Mouse (Mus musculus): Measurements from ENCODE around the gene Aars2.

Aars2 gene

GRCm38 (mm10) chr17:45542705-45543104 lies 36.1 kb downstream of the Aars2 start:
- DNase-seq (ENCODE audit: low spot score in 2 of 2) = no peak

- no peak for DNase-seq (ENCODE audit: low spot score in 2 of 2)
Observed at GRCm38 (mm10) chr17:45543115-45543514, 36.5 kb downstream of the Aars2 start.

GRCm38 (mm10) chr17:45544001-45544872 lies 37.6 kb downstream of the Aars2 start:
- DNase-seq (ENCODE audit: low spot score in 2 of 2) = no peak

- DNase-seq (ENCODE audit: low spot score in 2 of 2) = no peak
Observed at GRCm38 (mm10) chr17:45544873-45545277, 38.2 kb downstream of the Aars2 start.

GRCm38 (mm10) chr17:45545278-45545961 lies 38.8 kb downstream of the Aars2 start:
- DNase-seq (ENCODE audit: low spot score in 2 of 2) = no peak

- DNase-seq (ENCODE audit: low spot score in 2 of 2) = no peak
Observed at GRCm38 (mm10) chr17:45546941-45547340, 40.3 kb downstream of the Aars2 start.

GRCm38 (mm10) chr17:45547461-45548190 lies 41.0 kb downstream of the Aars2 start:
- DNase-seq (ENCODE audit: low spot score in 2 of 2) = no peak

- DNase-seq (ENCODE audit: low spot score in 2 of 2) = peak; percentile 50 to 65
Observed at GRCm38 (mm10) chr17:45548541-45549512, 42.2 kb downstream of the Aars2 start.

GRCm38 (mm10) chr17:45549617-45550181 lies 43.1 kb downstream of the Aars2 start, which contains the start of gene Tmem151b:
TSS of gene Tmem151b (minus strand) at chr17:45549677.
- DNase-seq (ENCODE audit: low spot score in 2 of 2) = peak; percentile 27 to 64

GRCm38 (mm10) chr17:45550253-45550652 lies 43.6 kb downstream of the Aars2 start:
- no peak for DNase-seq (ENCODE audit: low spot score in 2 of 2)

- no peak for DNase-seq (ENCODE audit: low spot score in 2 of 2)
Observed at GRCm38 (mm10) chr17:45551249-45551796, 44.7 kb downstream of the Aars2 start.

- DNase-seq (ENCODE audit: low spot score in 2 of 2) = peak; percentile 74 to 84
Observed at GRCm38 (mm10) chr17:45551816-45552451, 45.3 kb downstream of the Aars2 start.

- no peak for DNase-seq (ENCODE audit: low spot score in 2 of 2)
Observed at GRCm38 (mm10) chr17:45553065-45553464, 46.4 kb downstream of the Aars2 start.

- no peak for DNase-seq (ENCODE audit: low spot score in 2 of 2)
Observed at GRCm38 (mm10) chr17:45554420-45554819, 47.8 kb downstream of the Aars2 start.

GRCm38 (mm10) chr17:45555452-45556106 lies 48.9 kb downstream of the Aars2 start, which contains the start of gene Nfkbie:
TSS of gene Nfkbie (plus strand) at chr17:45555703.
- peak; percentile 95 to 98 for DNase-seq (ENCODE audit: low spot score in 2 of 2)

GRCm38 (mm10) chr17:45556107-45556489 lies 49.5 kb downstream of the Aars2 start:
- no peak for DNase-seq (ENCODE audit: low spot score in 2 of 2)

- DNase-seq (ENCODE audit: low spot score in 2 of 2) = no peak
Observed at GRCm38 (mm10) chr17:45556514-45557245, 50.0 kb downstream of the Aars2 start.

- DNase-seq (ENCODE audit: low spot score in 2 of 2) = peak in 1 of 2 experiments; percentile 45
Observed at GRCm38 (mm10) chr17:45557246-45557824, 50.7 kb downstream of the Aars2 start.
